Mouse (Mus musculus): ENCODE results near the gene Sik3.
"Not testable (repeated sequence)": the region's sequence is repeated elsewhere in the genome, so short reads cannot be mapped to it uniquely, and the experiment has no call there.

Sik3 gene

DNA sequence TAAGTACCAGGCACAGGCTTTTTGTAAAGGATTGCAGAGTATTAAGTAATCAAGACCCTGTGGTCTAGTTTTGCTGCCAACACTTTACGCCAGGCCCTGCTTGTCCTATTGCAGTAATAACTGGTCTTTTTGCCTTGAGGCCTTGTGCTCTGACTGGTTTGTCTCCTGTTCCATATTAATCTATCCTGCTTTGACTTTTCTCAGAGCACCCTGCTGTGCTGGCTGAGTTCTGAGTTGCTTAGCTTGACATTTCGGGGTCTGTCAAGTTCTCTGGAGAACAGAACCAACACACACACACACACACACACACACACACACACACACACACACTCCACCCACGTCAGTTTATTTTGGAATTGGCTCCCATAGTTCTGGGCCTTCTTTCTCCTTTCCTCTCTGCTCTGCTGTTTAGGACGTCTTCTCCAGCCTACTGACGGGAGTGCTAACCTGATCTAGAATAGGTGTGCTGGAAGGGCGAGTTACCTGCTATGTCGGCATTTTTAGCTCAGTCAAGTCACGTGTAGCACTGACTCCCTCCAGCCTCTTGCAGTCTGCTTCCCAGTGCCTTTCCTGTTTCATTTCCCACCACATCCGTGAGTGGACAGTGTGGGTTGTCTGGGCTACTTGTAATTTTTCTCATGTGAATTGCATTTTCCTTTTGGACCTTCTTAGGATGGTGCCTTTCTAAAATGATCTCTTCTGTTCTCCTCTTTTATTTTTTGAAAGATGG is 49.2 kb downstream of the Sik3 start:
- peak in 1 of 2 experiments; percentile 50 for DNase-seq

DNA sequence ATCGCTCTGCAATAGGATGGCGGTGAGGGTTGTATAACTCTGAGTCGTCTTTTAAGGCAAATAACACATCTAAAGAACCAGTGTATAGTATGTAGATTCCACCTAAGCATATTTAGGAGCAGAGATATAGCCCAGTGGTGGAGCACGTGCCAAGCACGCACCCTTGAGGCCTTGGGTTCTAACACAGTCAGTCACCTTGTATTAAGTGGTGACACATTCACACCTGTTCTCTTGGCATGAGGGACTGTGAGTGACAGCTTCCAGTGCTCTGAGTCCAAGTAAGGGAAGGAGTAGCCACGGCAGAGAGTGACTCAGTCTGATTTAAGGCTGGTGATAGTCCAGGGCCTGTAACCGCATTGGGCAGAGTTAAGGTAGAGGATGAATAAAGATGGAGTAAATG is 51.7 kb downstream of the Sik3 start:
- DNase-seq, result peak; percentile 38 to 61

GRCm38 (mm10) chr9:46066711-46067110 is 54.1 kb downstream of the Sik3 start:
- no peak for DNase-seq

- no peak for DNase-seq
Measured at GRCm38 (mm10) chr9:46067691-46068090, 55.1 kb downstream of the Sik3 start.

DNA sequence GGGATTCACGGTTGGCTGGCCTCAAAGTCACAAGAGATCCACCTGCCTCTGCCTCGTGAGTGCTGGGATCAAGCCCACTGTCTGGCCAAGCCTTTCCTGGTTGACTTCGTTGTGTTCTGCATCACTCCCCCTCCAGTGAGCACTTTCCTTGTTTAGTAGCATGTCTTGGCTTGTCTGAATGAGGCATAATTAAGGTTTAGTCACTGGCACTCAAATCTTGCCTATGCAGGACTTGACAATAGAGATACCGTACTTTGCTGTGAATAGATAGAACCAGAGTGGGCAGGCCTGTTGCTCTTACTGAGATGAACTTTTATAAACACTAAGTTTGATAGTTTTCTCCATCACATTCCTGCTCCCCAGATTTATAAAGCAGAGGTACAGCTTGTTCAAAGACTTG is 56.4 kb downstream of the Sik3 start:
- no peak for DNase-seq

GRCm38 (mm10) chr9:46072101-46072835 is 59.6 kb downstream of the Sik3 start:
- DNase-seq, result peak in 1 of 2 experiments; percentile 38

- DNase-seq, result no peak
Measured at GRCm38 (mm10) chr9:46073443-46073842, 60.8 kb downstream of the Sik3 start.

DNA sequence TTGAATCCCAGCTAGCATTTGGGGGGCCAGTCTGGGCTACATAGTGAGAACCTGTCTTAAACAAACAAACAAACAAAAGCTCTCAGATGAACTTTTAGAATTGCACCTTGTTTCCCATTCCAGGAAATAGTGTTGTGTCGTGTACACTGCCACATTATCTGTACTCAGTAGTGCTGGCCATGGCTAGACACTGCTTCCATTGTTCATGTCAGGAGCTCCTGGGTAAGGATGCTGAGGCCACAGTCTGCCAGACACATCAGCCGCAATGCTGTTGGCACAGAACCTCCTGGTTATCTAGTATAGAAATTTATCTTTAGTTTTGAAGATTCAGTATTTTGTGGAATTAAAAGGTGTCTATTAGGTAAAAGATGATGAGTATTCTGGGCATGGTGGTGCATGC is 63.0 kb downstream of the Sik3 start:
- DNase-seq, result no peak

GRCm38 (mm10) chr9:46082381-46082821 is 69.8 kb downstream of the Sik3 start:
- peak; percentile 45 to 53 for DNase-seq

- DNase-seq, result no peak
Measured at GRCm38 (mm10) chr9:46083490-46083893, 70.9 kb downstream of the Sik3 start.

GRCm38 (mm10) chr9:46085898-46086297 is 73.3 kb downstream of the Sik3 start:
- DNase-seq, result no peak

- no peak for DNase-seq
Measured at GRCm38 (mm10) chr9:46086826-46087225, 74.2 kb downstream of the Sik3 start.

DNA sequence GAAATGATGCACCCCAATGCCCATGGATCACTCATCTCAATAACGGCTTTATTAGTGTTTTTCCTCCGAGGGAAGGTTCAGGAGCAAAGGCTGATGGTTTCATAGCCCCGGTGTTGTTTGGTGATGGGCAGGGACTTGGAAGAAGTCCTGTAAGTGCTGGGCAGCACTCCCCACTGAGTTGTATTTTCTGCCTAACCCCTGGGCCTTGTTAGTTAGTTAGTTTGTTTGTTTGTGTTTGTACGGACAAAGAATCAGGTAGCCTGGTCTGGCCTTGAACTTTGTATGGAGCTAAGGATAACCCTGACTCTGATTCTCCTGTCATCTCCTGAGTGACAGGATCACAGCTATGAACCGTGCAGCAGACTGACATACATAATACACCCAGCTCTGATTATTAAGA is 74.8 kb downstream of the Sik3 start:
- DNase-seq, result no peak

DNA sequence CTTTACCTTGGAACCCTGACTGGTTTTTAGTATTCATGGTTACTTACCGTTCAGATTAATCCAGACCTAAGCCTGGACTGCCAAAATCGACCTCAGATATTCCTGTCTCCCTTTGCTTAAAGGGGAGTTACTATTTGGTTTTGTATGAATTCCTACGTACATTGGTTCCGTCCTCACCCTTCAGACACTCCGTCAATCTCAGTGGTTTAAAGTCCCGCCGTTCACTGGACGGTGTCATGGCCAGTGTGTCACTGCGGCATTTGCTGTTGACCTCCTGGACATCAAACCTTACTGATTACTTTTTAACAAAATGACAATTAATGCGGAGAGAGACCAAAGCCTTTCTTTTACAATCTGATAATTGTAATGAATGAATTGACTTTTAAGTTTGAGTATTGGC is 76.1 kb downstream of the Sik3 start:
- DNase-seq, result no peak

GRCm38 (mm10) chr9:46090066-46090465 is 77.4 kb downstream of the Sik3 start:
- DNase-seq, result no peak

GRCm38 (mm10) chr9:46091157-46091556 is 78.5 kb downstream of the Sik3 start:
- DNase-seq, result not testable (repeated sequence)

DNA sequence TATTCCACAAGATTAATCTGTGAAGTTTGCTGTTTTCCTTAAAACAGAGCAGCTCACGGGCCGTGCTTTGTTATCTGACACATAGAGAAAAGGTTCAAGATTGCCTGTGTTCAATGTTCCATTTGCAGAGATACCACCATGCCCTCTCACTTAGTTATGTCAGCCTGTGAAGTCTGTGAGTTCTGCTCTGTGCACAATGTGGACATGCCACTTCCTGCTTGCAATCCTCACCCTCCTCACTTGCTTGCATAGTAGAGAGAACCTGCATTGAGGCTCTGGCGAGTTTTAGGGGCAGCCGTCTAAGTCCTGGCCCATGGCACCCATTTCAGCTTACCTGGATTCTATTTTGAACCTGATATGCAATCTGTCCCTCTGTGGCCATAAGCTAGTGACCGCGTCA is 80.0 kb downstream of the Sik3 start:
- DNase-seq, result no peak

- peak; percentile 68 to 70 for DNase-seq
Measured at GRCm38 (mm10) chr9:46098360-46098985, 85.9 kb downstream of the Sik3 start.

GRCm38 (mm10) chr9:46099107-46099506 is 86.5 kb downstream of the Sik3 start:
- no peak for DNase-seq

- DNase-seq, result no peak
Measured at GRCm38 (mm10) chr9:46103154-46103553, 90.5 kb downstream of the Sik3 start.

DNA sequence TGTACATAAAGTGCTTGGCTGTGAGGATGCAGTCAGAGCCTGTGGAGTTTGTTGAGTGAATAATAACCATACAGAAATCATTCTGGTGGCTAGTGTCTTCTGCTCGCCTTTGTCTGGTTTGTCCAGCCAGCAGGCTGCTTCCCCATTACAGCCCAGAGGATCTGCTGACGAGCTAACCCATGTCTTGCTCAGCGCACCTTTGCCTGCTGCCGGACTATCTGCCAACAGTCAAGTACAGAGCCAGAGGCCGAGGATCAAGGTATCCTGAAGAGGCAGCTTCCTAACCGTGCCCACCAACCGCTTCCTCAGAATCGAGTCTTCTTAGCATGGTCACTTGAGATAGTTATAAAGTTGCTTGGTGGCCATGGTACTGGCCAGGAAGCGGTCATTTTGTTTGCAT is 93.5 kb downstream of the Sik3 start:
- no peak for DNase-seq

DNA sequence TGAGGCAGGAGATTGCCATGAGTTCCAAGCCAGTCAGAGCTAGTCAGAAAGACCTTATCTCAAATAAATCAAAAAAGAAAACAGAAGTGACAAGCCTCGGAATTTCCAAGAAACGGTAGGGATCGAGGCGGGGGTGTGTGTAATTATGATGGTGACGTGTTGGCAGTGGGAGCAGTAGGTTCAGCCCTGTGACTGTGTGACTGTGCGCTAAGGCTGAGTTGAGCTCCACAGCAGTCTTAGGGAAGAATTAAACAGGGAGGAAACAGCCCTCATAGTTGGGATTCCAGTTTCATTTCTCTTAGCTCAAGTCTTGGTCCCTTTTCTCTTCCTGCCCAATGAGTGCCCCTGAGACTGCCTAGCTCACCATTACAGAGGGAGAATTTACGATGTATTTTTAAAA is 98.0 kb downstream of the Sik3 start:
- DNase-seq, result no peak

DNA sequence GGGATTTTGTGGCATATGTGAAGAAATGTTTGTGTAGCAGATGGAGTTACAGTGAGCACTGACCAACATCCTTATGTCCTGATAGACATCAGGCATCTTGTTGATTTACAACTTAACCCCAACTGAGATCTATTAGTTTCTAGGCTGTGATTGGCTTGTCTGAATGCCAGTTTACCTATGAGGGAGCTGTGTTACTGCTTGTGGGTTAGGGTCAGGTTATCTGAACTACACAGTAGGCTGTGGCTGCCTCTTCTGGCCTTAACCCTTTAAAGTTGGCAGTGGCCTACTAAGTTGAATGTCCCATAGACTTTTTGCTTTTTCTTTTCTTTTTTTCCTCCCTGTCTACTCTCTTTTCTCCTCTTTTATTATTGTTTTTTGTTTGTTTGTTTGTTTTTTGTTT is 98.7 kb downstream of the Sik3 start:
- DNase-seq, result no peak

DNA sequence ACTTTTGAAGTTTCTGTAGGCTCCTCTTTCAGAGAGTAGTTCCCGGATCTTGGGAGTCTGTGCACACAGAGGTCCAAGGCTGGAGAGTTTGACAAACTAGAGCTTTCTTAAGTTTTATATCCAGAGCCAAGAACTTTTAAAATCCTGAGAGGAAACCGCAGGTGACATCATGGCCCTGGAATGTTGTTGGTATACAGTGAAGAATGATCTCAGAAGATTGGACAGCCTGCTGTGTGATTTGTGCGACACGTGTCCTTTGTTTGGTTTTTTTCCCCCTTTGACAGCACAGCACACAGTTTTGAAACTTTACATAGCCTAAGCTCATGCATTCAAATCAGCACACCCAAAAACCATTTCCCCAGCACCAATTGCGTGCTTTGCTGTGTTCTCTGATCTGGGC is 99.6 kb downstream of the Sik3 start:
- no peak for DNase-seq
